Mouse (Mus musculus) bone marrow, adult 2 months (tissue): Measurements from ENCODE around the gene Rad18.

Source experiments
- CTCF ChIP-seq: fragments of 200-500 bp; IDR thresholded peaks from 2 replicates; pipeline ENCODE4 v1.5.1; 2011; ENCODE audit warnings: low read length, control low read depth; ENCODE audit not compliant: control insufficient read depth, insufficient read depth
- POLR2A ChIP-seq: fragments of 200-500 bp; IDR thresholded peaks from 2 replicates; pipeline ENCODE4 v1.6.1; 2011; ENCODE audit warnings: low read depth, mild to moderate bottlenecking, control low read depth, low read length, borderline replicate concordance; ENCODE audit not compliant: control insufficient read depth

- TF ChIP-seq CTCF (no peak), POLR2A (no peak)
These were observed 66.2 kb downstream of the Rad18 start for GRCm38 (mm10) chr6:112630291-112630690.
